Mouse (Mus musculus) CH12.LX (cell line): ENCODE data around the gene Psd.

Experiments used
- BHLHE40 ChIP-seq: IDR thresholded peaks from 2 replicates; pipeline ENCODE4 v1.6.1; 2011; ENCODE audit warnings: mild to moderate bottlenecking, low read depth, low read length, improper control_type of control experiment
- CTCF ChIP-seq, 2 experiments: IDR thresholded peaks in 1 of 2; conservative IDR thresholded peaks in 1 of 2; 2 replicates each; pipeline ENCODE4 v1.5.1; 2011 to 2012; ENCODE audit warnings: low read depth in 2 of 2, low read length in 2 of 2, improper control_type of control experiment in 1 of 2, inconsistent platforms in 1 of 2, mild to moderate bottlenecking in 1 of 2, moderate library complexity in 1 of 2
- ELF1 ChIP-seq: IDR thresholded peaks from 2 replicates; pipeline ENCODE4 v1.6.1; 2014; ENCODE audit warnings: low read depth, mild to moderate bottlenecking, inconsistent platforms, low read length, improper control_type of control experiment
- HCFC1 ChIP-seq: IDR thresholded peaks from 2 replicates; pipeline ENCODE4 v1.6.1; 2012; ENCODE audit warnings: low read depth, mild to moderate bottlenecking, inconsistent platforms, low read length, improper control_type of control experiment
- MXI1 ChIP-seq: IDR thresholded peaks from 2 replicates; pipeline ENCODE4 v1.6.1; 2011; ENCODE audit warnings: mild to moderate bottlenecking, low read depth, low read length, improper control_type of control experiment
- MYC ChIP-seq: IDR thresholded peaks from 2 replicates; pipeline ENCODE4 v1.6.1; 2011; ENCODE audit warnings: low read depth, mild to moderate bottlenecking, improper control_type of control experiment, low read length
- NRF1 ChIP-seq: IDR thresholded peaks from 2 replicates; pipeline ENCODE4 v1.6.1; 2014; ENCODE audit warnings: low read depth, mild to moderate bottlenecking, inconsistent platforms, low read length, improper control_type of control experiment, moderate library complexity
- POLR2A ChIP-seq: IDR thresholded peaks from 2 replicates; pipeline ENCODE4 v1.6.1; 2011; ENCODE audit warnings: low read depth, mild to moderate bottlenecking, improper control_type of control experiment, low read length
- POLR2AphosphoS2 ChIP-seq: IDR thresholded peaks from 2 replicates; pipeline ENCODE4 v1.6.1; 2011; ENCODE audit warnings: low read depth, low read length, improper control_type of control experiment

DNA sequence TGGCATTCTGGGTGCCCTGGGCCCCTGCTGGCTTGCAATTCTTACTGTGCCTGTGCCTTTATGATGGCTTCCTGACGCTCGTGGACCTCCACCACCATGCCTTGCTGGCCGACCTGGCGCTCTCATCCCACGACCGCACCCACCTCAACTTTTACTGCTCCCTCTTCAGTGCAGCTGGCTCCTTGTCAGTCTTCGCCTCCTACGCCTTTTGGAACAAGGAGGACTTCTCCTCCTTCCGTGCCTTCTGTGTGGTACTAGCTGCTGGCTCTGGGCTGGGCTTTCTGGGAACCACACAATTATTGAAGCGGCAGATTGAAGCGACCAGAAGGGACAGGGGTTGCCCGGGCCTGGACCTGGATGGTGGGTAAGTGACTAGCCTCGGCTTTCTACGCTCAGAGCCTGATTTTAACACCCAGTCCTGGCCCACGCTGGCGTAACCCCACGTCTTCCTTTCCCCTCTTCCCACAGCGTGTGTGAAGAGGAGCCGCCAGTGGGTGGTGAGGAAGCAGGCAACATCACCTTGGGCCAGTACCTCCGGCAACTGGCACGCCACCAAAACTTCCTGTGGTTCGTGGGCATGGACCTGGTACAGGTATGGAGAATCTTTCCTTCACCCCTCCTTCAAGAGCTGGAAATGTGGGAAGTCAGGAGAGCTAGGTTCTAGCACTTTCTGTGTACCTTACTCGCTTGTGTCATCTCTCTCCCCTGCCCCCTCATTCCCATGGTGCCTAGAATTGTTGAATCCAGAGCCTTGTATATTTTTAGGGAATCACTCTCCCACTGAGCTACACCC lies 41.0 kb upstream of the Psd start:
- TF ChIP-seq MXI1 (no peak), POLR2A (no peak), CTCF (conservative IDR thresholded peaks at IDR 0.05 in 1 of 2, IDR thresholded peaks at IDR 0.05 in 1 of 2; ENCODE audit: low read depth in 2 of 2, low read length in 2 of 2) (no peak), POLR2AphosphoS2 (no peak), MYC (no peak), HCFC1 (no peak), BHLHE40 (no peak), ELF1 (no peak), NRF1 (no peak)
